Mouse (Mus musculus) urinary bladder, postnatal 14 days (tissue): ENCODE results near the gene Aacs.
"Not testable (repeated sequence)": the region's sequence is repeated elsewhere in the genome, so short reads cannot be mapped to it uniquely, and the experiment has no call there.

ENCODE experiments used
- DNase-seq: peaks from one replicate; pipeline ENCODE4 v3.0.0; 2021; ENCODE audit warnings: low spot score

Aacs gene

DNA sequence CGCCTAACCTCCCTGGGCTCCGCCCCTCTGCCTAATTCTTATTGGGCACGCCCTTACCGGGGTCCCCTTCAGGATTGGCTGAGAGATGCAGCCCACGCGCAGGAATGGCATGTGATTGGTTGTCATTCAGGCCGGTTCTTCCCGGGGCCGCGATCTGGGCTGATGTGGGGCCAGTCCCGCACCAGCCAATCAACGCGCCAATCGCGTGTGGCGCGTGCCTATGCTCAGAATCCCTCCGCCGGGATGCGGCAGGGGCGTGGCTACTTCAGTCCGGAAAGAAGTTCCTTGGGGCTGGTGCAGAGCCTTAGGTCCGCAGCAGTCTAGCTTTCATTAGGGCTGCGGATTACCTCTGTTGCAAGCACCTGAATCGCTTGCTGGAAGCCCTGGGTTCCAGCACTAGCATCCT is 9.9 kb upstream of the Aacs start:
- DNase-seq, result peak; percentile 97

DNA sequence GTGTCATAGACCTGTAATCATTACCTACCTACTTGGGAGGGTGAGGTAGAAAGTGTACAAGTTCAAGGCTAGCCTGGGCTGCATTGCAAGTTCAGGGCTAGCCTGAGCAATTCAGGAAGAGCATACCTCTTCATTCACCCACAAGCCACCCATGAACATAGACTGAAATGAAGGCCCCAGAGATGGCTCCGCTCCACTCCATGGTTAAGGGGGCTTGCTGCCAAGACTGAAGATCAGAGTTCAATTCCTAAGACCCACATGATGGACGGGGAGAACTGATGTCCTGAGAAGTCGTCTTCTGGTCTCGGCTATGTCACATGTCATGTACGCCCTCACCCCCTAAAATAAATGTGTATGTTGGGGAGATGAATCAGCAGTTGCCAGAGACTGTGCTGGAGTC is 9.1 kb upstream of the Aacs start:
- no peak for DNase-seq

DNA sequence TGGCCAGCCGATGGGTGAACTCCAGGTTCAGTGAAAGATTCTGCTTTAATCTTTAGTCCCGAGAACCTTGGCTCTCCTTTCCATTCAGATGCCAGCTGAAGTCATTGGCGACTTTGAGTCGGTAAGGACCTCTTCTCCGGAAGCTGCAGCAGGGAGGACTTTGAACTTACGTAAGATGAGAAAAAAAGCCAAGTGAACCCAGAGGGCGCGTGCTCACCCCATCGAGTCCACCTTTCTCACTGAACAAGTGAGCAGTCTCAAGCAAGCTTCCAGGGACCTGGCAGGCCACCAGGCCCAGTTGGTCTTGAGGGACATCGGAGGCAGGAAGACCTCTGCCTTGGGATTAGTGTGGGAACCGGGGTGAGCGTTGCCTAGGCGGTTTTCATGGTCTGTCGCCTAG is 8.4 kb upstream of the Aacs start:
- no peak for DNase-seq

DNA sequence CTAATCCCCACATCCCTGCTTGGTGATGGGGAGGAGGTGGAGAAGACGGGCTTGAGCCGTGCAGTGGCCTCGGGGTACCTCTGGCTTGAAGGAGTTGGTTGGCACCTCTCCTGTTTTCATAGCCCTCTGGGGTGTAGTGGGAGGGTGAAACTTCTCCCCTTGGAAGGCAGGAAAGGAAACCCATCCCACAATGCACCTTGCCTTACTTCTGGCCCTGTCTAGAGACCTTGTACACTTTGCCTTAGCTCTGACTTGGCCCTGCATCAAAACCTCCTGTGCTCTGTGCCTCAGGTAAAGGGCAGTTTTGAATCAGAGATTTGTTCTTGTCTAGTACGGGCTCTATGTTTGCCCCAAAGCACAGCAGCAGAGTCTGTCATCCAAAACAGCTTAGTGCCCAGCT is 4.9 kb upstream of the Aacs start:
- DNase-seq, result no peak

DNA sequence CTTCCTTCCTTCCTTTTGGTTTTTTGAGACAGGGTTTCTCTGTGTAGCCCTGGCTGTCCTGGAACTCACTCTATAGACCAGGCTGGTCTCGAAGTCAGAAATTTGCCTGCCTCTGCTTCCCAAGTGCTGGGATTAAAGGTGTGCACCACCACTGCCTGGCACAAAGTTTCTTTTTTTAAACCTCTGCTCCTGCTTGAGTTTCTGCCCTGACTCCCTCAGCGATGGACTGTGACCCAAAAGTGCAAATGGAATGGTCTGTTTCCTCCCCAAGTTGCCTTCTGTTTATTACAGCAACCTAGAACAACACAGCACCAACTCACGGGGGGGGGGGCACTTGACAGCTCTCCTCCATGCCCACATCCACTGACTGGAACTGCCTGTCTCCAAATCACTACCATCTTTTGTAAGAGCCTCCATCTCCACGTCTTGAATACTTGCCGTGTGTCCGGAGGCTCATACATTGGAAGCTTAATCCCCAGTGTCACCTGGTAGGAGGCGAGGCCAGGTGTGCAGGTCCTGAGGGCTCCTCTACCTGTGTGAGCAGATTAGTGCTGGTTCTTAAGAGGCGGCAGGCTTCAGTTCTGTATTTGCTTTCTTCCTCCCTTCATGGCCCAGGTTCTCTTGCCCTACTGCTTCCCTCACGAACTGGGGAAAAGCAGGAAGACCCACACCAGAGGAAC is 2.7 kb upstream of the Aacs start:
- DNase-seq, result no peak

DNA sequence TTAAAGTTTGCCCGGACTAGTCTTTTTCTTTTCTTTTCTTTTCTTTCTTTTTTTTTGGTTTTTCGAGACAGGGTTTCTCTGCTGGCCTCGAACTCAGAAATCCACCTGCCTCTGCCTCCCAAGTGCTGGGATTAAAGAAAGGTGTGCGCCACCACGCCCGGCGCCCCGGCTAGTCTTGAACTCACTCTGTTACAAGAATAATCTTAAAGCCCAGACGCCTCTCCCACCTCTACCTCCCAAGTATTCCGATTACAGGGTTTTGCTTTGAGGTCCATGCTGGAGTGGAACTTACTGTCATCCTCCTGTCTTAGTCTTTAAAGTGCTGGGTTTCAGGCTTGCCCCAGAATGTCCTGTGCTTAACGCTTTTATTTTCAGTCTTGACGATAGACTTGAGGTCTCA is 584 bp upstream of the Aacs start:
- DNase-seq, result no peak

DNA sequence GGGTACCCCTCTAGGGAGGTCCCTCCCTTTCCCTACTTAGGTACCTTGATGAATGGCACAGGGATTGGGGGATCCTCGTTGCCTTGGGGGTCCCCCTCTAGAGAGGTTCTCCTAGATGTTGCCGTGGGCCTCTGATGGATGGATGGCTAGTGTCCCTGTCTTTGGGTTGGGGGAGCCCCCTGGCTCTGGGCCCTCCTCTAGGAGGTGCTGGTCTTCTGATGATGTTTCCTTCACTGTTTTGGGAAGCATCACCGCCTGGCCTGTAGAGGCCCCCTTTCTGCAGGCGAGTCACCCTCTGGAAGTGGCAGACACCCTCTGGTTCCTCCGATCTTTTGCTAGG is 642 bp downstream of the Aacs start:
- DNase-seq, result no peak

DNA sequence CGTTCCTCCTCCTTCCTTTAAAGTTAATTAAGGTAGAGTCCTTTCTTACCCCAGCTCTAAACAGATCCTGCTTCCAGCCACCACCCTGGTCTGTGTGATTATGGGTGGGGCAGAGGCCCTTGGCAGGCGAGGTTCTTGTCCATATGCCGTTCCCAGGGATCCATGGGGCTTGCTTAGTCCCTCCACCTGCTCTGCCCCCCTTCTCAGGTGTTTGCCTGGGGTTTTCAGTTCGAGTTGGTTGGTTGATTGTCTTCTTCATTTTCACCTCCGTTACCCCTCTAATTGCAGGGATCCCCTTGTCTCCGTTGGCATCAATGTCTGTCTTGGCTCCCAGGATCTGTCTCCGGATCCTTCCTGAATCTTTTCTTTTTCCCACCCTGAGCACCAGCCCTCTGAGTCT is 1.2 kb downstream of the Aacs start:
- no peak for DNase-seq

DNA sequence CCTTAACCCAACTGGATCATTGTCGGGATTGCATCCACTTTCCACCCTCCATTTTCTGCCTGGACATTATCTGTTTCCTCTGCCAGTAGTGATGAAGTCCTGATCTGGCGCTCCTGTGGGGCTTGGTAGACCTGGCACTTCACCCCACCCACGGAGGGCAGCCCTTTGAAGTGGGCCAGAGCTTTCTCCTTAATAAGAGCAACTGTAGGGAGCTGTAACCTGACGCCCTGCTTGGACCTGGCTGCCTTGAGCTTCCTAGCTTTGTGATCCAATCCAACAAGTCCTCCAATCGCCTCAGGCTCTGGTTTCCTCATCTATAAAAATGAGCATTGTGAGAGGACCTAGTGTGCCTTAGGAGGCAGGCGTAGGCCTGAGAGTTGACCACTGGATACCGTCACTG is 1.9 kb downstream of the Aacs start:
- peak; percentile 14 for DNase-seq

DNA sequence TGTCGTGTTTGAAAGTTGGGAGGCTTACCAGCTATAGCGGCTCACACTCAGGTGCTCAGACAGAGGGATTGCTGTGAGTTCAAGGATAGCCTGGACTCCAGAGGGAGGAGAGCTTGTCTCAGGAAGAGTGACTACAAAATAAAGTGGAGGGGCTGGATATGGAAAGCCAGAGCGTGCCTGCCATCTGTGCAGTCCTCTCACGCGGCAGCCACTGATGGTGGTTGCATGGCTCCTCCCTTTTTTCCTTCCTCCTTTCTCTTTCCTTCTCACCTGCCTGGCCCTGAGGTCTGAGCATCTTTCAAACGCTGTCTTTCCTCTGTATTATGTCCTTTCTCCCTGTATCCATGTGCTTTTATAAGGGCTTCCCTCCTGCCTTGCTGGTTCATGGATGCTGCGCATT is 2.4 kb downstream of the Aacs start:
- no peak for DNase-seq

DNA sequence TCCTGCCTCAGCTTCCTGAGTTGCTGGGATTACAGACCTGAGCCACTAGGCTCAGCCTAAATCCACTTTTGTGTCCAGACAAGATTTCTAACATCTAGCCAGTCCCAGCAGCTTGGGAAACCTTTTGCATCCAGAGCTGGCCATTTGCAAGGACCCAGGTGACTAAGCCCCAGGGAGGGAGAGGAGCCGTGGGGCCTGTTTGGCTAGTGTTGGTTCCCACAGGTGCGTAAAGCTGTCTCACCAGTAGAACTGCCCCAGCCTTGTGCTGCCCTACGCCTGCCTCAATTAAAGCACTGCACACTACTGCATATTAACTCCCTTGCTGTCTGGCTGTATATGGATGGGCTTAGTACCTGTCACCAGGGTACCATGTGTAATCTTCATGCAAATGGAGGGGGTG is 3.8 kb downstream of the Aacs start:
- peak; percentile 52 for DNase-seq

DNA sequence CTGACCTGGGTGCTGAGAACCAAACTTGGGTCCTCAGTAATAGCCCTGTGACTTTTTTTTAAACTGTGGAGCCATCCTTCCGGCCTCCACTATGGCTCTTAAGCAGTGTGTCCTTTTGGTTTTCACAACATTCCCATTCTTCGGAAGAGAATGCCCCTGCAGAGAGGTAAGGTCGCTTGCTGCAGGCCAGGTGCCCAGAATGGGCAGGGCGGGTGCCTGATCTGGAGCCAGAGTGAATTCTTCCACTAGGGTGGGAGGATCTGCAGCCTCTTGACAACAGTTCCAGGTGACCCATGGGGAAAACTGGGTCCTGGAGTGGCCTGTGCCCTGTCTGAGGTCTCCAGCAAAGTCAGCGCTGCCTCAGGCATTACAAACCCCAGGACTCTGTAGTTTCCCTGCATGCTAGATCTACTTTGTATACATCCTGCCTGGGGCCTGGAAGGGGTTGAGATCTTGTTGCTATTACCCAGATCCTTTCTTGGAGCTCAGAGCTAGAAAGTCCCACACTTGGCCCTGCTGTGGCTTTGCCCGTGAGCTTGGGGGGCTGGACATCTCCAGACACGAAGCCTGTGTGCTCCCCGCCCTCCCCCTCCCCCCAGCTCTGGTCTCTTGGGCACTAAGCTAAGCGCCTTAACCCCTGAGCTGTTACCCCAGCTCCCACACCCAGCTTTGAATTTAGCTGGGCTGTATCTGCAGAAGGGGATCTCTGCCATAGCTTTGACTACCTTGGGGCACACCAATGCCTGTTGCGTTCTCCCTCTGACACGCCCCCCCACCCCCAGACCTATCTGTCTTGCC is 5.0 kb downstream of the Aacs start:
- DNase-seq, result no peak

DNA sequence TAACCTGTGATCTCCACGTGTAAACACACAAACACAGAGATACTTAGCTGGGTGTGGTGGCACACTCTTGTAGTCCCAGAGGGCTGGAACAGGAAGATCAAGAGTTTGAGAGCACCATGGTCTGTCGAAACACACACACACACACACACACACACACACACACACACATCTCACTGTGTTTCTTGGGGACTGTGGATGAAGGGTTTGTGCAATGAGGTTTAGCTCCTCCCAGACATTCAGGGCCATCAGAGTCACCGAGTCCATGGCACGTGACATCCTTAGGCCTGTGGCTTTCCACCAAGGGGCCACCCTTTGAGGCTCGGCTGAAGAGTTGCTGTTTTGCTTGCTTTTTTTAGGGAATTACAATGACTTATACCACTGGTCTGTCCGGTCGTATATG is 6.9 kb downstream of the Aacs start:
- DNase-seq, result no peak

DNA sequence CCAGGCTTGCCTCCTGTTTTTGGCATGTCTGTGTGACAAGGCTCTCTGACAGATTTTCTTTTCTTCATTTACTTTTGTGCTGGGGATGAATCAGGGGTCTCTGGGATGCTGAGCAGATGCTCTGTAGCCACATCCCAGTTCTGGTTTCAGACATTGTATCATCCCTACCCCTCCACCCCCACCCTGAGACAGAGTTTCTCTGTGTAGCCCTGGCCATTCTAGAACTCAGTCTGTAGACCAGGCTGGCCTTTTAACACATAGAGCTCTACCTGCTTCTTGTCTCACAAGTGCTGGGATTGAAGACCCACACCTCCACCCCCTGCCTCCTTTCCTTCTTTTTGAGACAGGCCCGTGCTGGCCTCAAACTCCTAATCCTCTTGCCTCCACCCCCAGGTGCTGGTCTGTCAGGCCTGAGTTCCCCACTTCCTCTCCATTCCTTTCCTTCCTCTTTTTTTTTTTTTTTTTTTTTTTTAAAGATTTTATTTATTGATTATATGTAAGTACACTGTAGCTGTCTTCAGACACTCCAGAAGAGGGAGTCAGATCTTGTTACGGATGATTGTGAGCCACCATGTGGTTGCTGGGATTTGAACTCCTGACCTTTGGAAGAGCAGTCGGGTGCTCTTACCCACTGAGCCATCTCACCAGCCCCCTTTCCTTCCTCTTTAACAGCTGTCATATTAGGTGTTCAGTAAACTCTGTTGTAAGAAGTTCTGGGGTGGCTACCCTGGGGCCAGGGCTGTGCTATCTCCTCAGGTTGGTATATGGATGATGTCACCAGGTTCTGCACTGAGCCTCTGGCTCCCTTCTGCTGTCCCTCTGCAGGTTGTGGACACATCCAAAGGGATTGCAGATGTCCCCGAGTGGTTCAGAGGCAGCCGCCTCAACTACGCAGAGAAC is 8.3 kb downstream of the Aacs start:
- DNase-seq, result no peak

DNA sequence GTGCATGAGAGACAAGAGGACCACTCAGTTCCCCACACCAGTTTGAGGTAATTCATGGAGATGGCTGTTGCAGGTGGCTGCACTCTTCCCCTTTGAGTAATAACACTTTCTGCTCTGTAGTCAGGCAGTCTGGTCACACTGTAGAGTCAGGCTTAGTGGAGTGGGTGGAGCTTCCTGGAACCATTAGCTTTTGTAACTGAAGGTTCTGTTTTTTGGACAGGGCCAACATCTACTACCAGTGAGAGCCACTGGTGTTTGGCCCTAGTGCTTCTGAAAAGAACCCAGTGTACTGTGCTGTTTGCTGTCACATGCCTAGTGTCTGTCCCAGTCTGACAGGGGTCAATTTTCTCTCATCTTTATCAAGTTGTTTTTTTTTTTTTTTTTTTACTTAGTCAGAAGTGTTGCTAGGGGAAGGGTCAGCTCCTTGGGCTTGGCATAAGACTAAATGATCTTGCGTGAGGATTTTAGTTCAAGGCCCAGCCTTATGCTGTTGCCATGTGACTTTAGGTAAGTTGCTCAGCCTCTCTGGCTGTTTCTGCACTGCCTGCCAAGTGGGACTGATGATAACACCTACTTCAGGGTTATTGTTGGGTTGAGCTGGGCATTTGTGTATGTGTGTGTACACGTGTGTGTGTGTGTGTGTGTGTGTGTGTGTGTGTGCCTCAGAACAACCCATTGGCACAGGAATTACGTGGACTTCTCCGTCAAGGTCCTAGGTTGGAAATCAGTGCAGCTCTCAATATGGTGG is 9.6 kb downstream of the Aacs start:
- DNase-seq, result no peak

DNA sequence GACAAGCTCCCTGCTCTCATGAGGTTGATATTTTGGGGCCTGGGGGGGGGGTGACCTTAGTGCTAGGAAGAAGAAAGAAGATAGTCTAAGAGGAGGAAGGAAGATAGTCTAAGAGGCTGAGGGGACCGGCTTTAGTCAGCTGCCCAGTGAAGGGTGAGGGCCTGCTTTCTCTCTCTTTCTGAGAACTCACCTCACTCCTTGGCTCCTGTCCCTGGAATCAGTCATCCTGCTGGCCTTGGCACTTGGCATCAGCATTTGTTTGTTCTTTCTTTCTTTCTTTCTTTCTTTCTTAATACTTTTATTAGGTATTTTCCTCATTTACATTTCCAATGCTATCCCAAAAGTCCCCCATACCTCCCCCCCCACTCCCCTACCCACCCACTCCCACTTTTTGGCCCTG is 10.5 kb downstream of the Aacs start:
- no peak for DNase-seq

DNA sequence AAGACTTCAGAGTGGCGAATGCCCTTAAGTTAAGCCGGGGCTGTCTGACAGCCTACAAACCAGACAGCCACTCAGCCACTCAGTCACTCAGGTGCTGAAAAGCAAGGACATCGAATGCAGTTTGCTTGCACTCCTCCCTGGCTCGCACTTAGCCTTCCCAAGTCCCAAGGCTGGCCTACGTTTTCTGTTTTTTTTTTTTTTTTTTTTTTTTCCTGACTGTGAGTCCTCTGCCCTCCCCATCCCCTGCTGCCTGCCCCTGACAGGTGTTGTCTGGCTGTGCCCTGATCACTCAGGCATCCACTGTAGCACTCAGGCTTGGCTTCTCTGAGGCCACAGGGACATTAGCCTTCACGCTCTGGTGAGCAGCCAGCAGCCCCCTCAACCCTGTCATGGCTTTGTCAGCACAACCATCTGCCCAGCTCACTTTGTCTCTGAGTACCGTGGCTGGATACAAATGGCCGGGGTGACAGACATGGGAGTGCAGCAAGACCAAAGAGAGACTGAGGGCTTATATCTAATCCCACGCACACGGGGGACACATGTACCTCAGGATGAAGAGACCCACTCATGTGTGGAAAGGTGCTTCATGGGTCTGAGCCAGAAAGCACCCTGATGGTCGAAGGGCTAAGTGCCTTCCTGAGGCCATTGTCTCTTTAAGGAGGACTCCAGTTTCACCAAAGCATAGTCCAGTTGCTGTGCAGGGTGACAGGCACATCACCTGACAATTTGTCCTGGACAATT is 11.9 kb downstream of the Aacs start:
- DNase-seq, result no peak

DNA sequence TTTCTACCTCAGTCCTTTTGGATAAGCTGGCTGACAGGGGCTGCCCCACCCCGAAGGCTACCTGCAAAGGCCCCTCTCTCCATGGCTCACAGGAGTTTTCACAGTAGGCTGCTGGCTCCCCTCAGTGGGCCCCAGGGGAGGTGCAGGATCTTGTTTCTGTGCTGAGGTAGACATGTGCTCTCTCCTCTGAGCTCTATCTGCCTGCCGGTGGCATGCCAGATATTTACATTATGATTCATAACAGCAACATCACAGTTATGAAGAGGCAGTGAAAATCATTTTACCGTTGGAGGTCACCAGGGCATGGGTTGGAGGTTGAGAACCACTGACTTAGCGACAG is 12.5 kb downstream of the Aacs start:
- peak; percentile 40 for DNase-seq

DNA sequence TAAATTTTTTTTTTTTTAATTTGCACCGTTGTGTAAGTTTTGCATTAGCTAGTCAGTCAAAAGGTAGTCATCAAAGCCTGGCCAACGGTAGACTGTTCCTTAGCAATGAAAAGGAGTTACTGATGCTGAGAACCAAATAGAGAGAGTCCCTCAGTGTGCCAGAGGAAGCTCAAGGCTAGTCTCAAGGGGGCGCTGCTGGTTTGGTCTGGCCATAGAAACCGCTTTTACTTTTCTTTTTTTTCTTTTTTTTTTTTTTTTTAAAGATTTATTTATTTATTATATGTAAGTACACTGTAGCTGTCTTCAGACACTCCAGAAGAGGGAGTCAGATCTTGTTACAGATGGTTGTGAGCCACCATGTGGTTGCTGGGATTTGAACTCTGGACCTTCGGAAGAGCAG is 13.3 kb downstream of the Aacs start:
- not testable (repeated sequence) for DNase-seq

DNA sequence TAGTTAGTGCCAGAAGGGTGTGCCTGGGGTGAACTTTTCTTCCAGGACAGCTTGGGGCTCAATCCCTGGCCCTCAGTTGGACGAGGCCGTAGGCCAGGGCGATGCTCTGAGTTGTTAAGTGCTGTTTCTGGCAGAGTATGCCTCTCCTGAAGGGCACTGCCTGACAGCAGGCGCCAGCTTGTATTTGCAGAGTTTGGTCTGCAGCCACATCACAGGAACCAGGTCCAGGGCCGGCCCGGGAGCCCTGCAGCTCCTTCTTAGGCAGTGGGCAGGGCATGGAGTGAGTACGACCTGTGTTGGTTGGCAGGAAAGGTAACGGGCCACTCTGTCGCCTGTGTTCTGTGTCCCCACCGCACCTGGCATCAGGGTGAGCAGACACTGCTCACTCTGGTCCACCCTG is 15.5 kb downstream of the Aacs start:
- no peak for DNase-seq

DNA sequence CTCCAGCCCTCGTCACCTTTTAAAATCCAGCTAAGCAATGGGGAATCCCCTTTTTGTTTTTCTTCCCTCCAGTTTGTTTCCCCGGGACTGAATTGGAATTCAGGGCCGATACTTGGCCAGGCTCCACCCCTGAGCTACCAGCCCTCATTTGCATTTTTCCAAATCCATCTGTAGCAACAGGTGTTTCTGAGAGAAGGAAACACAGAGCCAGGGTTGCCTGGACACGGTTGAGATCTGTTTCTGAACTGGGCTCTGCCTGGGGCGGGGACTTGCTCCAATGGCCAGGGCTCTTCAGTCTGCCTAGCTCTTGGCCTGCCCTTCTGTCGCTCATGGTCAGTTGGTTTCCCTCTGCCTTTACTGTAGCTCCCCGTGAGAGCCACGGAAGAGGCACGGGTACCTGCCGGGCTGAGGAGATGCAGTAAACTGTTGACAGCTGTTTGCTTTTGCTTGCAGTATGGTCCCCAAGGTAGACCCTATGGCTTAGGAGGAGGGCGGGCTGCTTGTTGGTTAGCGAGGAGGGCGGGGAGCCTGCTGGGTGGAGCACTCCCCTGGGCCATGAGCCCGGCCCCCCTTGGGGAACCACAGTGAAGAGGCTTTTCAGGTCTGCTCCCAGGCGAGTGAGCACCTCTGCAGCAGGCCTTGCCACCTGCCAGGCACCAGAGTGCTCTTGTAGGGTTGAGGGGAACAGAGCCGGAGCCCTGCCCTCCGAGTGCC is 16.9 kb downstream of the Aacs start:
- no peak for DNase-seq
